Mouse (Mus musculus) erythroblast, embryonic 14.5 days (primary cell): ENCODE measurements around the gene Nmnat2. TPM values are rescaled to one million over a fixed set of nuclear protein-coding genes. Genes with fewer than 3 reads are reported as not detected.

Experiments
- H3K27me3 ChIP-seq: 2 replicates; pipeline ENCODE4 v1.6.1; 2012; ENCODE audit warnings: inconsistent platforms; ENCODE audit not compliant: control insufficient read depth
- H3K36me3 ChIP-seq: 2 replicates; pipeline ENCODE4 v1.6.1; 2012; ENCODE audit warnings: mild to moderate bottlenecking, inconsistent platforms; ENCODE audit not compliant: control insufficient read depth
- H3K4me1 ChIP-seq: 2 replicates; pipeline ENCODE4 v1.6.1; 2012; ENCODE audit warnings: inconsistent platforms; ENCODE audit not compliant: control insufficient read depth
- H3K4me3 ChIP-seq: replicated peaks from 2 replicates; pipeline ENCODE3; 2012; ENCODE audit warnings: moderate library complexity, mild to moderate bottlenecking, inconsistent platforms
- H3K9me3 ChIP-seq: 2 replicates; pipeline ENCODE4 v1.6.1; 2012; ENCODE audit warnings: low read length, inconsistent platforms, mixed read lengths; ENCODE audit not compliant: control insufficient read depth
- GATA1 ChIP-seq: IDR thresholded peaks from 2 replicates; pipeline ENCODE4 v1.6.1; 2012; ENCODE audit warnings: low read length, inconsistent platforms, mixed read lengths
- TAL1 ChIP-seq: IDR thresholded peaks from 3 replicates; pipeline ENCODE4 v1.6.1; 2012; ENCODE audit warnings: low read length, inconsistent platforms, mixed read lengths
- polyA plus RNA-seq: library from polyadenylated mRNA; stranded (reverse); fragments of >175 nt; gene quantifications from 2 replicates; pipeline ENCODE4 v1.2.3, GENCODE M21; 2012

Nmnat2 gene
- polyA plus RNA-seq: not detected in 2 replicates

DNA sequence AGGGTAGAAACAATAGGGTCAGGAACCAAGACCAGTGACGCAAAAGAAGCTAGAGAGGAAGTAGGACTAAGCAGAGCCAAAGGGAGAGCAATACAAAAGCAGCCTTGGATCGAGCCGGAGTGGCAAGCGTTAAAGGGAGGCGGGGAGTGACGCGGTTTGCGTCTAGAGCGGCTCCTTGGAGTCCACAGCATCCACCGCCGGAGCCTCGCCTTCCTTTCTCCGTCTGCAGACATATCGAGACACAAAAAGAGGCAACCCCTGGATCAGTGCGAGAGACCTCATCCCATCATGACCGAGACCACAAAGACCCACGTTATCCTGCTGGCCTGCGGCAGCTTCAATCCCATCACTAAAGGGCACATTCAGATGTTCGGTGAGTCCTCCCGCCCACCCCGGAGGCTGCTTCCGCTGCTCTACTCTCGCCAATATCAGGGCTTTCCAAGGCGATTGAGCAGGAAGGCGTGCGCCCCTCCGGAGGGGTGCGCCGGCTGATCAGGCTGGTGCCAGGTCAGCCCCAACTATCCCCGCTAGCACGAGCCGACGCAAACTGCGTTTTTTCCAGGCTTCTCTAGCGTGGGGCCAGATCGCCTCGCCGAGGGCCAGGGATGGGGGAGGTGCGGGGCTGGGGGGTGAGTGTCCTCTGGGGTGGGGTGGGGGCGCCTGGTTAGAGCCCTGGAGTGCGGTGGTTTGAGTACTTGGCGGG lies at the start of gene Nmnat2:
Gene Nmnat2, plus strand, starts transcription at position 173 of the 703 bp plus-strand sequence.
- no peaks in the 10 kb centered on the region for H3K4me1 ChIP-seq
- H3K9me3 ChIP-seq: no peaks in the 10 kb centered on the region
- H3K36me3 ChIP-seq: no peaks in the 10 kb centered on the region
- H3K4me3 ChIP-seq: no peak within 1 kb of the TSS
- H3K27me3 ChIP-seq: peaks cover 42% of the 10 kb centered on the region
- no peak for TF ChIP-seq GATA1

- Histone ChIP-seq H3K36me3 (no peaks in the 10 kb centered on the region), H3K27me3 (no peaks in the 10 kb centered on the region), H3K4me1 (no peaks in the 10 kb centered on the region), H3K9me3 (no peaks in the 10 kb centered on the region), H3K4me3 (no peak overlapping the region)
- TF ChIP-seq GATA1: no peak
- no peak for TF ChIP-seq TAL1
Measured at GRCm38 (mm10) chr1:152913483-152914460, 41.0 kb upstream of the Nmnat2 start.

GRCm38 (mm10) chr1:152915766-152916165 lies 39.0 kb upstream of the Nmnat2 start:
- no peaks in the 10 kb centered on the region for H3K4me1 ChIP-seq
- no peaks in the 10 kb centered on the region for H3K9me3 ChIP-seq
- TF ChIP-seq TAL1 (no peak), GATA1 (no peak)
- no peaks in the 10 kb centered on the region for H3K27me3 ChIP-seq
- H3K36me3 ChIP-seq: no peaks in the 10 kb centered on the region
- no peak overlapping the region for H3K4me3 ChIP-seq

- H3K4me1 ChIP-seq: no peaks in the 10 kb centered on the region
- H3K4me3 ChIP-seq: no peak overlapping the region
- TF ChIP-seq GATA1: no peak
- TF ChIP-seq TAL1: no peak
- H3K36me3 ChIP-seq: no peaks in the 10 kb centered on the region
- no peaks in the 10 kb centered on the region for H3K27me3 ChIP-seq
- H3K9me3 ChIP-seq: no peaks in the 10 kb centered on the region
Measured at GRCm38 (mm10) chr1:152916936-152917335, 37.9 kb upstream of the Nmnat2 start.

DNA sequence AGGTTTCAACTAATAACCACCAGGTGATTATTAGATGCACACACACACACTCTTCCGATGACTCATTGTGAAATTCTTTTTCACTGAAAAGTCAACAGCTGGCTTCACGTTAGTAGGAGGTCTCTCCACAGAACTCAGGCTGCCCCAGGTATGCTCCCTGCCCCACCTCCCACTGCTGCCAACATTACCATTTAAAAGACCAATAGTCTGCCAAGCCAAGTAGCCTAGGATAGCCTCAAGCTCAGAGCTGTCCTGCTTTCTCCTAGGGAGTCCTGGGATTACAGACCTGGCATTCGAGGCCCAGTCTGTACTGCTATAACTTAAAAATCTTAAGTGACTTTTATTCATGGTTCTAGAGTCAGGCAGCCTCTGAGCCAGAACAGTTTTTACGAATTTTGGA lies 37.2 kb upstream of the Nmnat2 start:
- H3K27me3 ChIP-seq: no peaks in the 10 kb centered on the region
- H3K4me3 ChIP-seq: no peak overlapping the region
- TF ChIP-seq TAL1 (no peak), GATA1 (no peak)

GRCm38 (mm10) chr1:152921786-152922185 lies 33.0 kb upstream of the Nmnat2 start:
- Histone ChIP-seq H3K9me3 (no peaks in the 10 kb centered on the region), H3K27me3 (no peaks in the 10 kb centered on the region), H3K4me3 (no peak overlapping the region), H3K4me1 (no peaks in the 10 kb centered on the region), H3K36me3 (no peaks in the 10 kb centered on the region)
- TF ChIP-seq GATA1: no peak
- TF ChIP-seq TAL1: no peak

More for the DNA sequence above, 37.2 kb upstream of the Nmnat2 start:
- H3K36me3 ChIP-seq: no peaks in the 10 kb centered on the region
- no peaks in the 10 kb centered on the region for H3K9me3 ChIP-seq
- no peaks in the 10 kb centered on the region for H3K4me1 ChIP-seq

GRCm38 (mm10) chr1:152933962-152934361 lies 20.8 kb upstream of the Nmnat2 start:
- TF ChIP-seq TAL1: no peak
- TF ChIP-seq GATA1: no peak
- Histone ChIP-seq H3K27me3 (no peaks in the 10 kb centered on the region), H3K4me1 (no peaks in the 10 kb centered on the region), H3K9me3 (no peaks in the 10 kb centered on the region), H3K36me3 (no peaks in the 10 kb centered on the region), H3K4me3 (no peak overlapping the region)

DNA sequence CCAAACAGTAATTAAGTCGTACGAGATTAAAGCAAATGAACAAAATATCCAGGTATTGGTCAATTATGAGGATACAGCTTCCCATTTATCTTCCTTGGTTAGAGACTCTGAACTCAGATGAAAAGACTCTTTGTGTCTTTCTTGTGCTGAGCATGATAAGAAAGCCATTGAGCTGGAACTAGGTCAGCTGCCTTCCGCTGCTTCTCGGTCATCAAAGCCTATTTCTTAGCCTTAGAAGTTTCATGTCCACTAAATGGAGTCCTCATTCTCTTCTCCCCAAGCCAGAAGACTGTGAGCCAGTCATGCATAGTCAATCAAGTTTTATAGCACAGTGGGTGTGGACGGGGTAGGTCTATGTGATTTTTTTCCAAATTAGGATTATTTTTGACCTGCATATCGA lies 19.3 kb upstream of the Nmnat2 start:
- Histone ChIP-seq H3K4me3 (no peak overlapping the region), H3K9me3 (no peaks in the 10 kb centered on the region), H3K36me3 (no peaks in the 10 kb centered on the region), H3K27me3 (no peaks in the 10 kb centered on the region), H3K4me1 (no peaks in the 10 kb centered on the region)
- TF ChIP-seq TAL1 (no peak), GATA1 (no peak)

GRCm38 (mm10) chr1:152936365-152936764 lies 18.4 kb upstream of the Nmnat2 start:
- H3K4me1 ChIP-seq: no peaks in the 10 kb centered on the region
- no peaks in the 10 kb centered on the region for H3K27me3 ChIP-seq
- H3K4me3 ChIP-seq: no peak overlapping the region
- H3K36me3 ChIP-seq: no peaks in the 10 kb centered on the region
- no peaks in the 10 kb centered on the region for H3K9me3 ChIP-seq
- TF ChIP-seq TAL1 (no peak), GATA1 (no peak)
